Mouse (Mus musculus) stomach, embryonic 16.5 days (tissue): ENCODE measurements around the gene Nit2. TPM values are rescaled to one million over a fixed set of nuclear protein-coding genes. Genes with fewer than 3 reads are reported as not detected.

Experiments used
- ATAC-seq: fragments of 200-750 bp; cut with Nextera tagmentation; 2 replicates; pipeline ENCODE4 v1.8.0; 2017; ENCODE audit warnings: moderate number of reproducible peaks, moderate TSS enrichment; ENCODE audit not compliant: insufficient read depth, low FRiP score
- H3K27ac ChIP-seq: fragments of 300-500 bp; sonication (generic); 2 replicates; pipeline ENCODE4 v1.5.1; 2014; ENCODE audit warnings: low read length
- H3K27me3 ChIP-seq: fragments of 300-500 bp; sonication (generic); 2 replicates; pipeline ENCODE4 v1.6.1; 2014; ENCODE audit warnings: low read length, control low read depth, mixed read lengths; ENCODE audit not compliant: control insufficient read depth, insufficient read depth
- H3K36me3 ChIP-seq: fragments of 300-500 bp; sonication (generic); 2 replicates; pipeline ENCODE4 v1.6.1; 2014; ENCODE audit warnings: low read length; ENCODE audit not compliant: control insufficient read depth, insufficient read depth
- H3K4me1 ChIP-seq: fragments of 300-500 bp; sonication (generic); 2 replicates; pipeline ENCODE4 v1.6.1; 2014; ENCODE audit warnings: low read length, control low read depth, mixed read lengths; ENCODE audit not compliant: control insufficient read depth, insufficient read depth
- H3K4me2 ChIP-seq: fragments of 300-500 bp; sonication (generic); 2 replicates; pipeline ENCODE4 v1.6.1; 2014; ENCODE audit warnings: low read depth, low read length, mixed read lengths
- H3K4me3 ChIP-seq: fragments of 300-500 bp; sonication (generic); replicated peaks from 2 replicates; pipeline ENCODE4 v1.5.1; 2014; ENCODE audit warnings: mild to moderate bottlenecking, low read length
- H3K9ac ChIP-seq: fragments of 300-500 bp; sonication (generic); 2 replicates; pipeline ENCODE4 v1.6.1; 2014; ENCODE audit warnings: low read length
- H3K9me3 ChIP-seq: fragments of 300-500 bp; sonication (generic); replicated peaks from 2 replicates; pipeline ENCODE4 v1.6.1; 2016; ENCODE audit warnings: low read length, control low read depth; ENCODE audit not compliant: control insufficient read depth
- whole genome bisulfite sequencing: fragments of 180-500 bp; shearing (Covaris S2); extraction: QIAGEN DNeasy Blood & Tissue Kit; methylation state at CpG from one replicate; pipeline ENCODE4 v1.1.7; 2014; 5-methylcytosine and 5-hydroxymethylcytosine counted together
- polyA plus RNA-seq: library from polyadenylated mRNA; unstranded; fragments of >200 nt; fragmentation: Nextera tagmentation; extraction: Ambion mirVana; gene quantifications from 2 replicates; pipeline ENCODE4 v1.2.1, GENCODE M21; 2015

The Nit2 gene
- polyA plus RNA-seq, 1 experiment from 2014 or later: 72.8 TPM

- WGBS: 73% methylated on average over 4 of the region's 4 CpGs
- Histone ChIP-seq H3K9me3 (no peaks in the 10 kb centered on the region), H3K9ac (no peak overlapping the region), H3K4me3 (no peak overlapping the region), H3K4me2 (no peak overlapping the region), H3K4me1 (peaks cover 7% of the 10 kb centered on the region; the same call in 1 of the 2 replicates), H3K27ac (no peak overlapping the region), H3K36me3 (peaks cover 8% of the 10 kb centered on the region; the same call in 1 of the 2 replicates), H3K27me3 (no peaks in the 10 kb centered on the region)
- ATAC-seq: no peak
Measured at GRCm38 (mm10) chr16:57168236-57168635, 1.1 kb upstream of the Nit2 start.

DNA sequence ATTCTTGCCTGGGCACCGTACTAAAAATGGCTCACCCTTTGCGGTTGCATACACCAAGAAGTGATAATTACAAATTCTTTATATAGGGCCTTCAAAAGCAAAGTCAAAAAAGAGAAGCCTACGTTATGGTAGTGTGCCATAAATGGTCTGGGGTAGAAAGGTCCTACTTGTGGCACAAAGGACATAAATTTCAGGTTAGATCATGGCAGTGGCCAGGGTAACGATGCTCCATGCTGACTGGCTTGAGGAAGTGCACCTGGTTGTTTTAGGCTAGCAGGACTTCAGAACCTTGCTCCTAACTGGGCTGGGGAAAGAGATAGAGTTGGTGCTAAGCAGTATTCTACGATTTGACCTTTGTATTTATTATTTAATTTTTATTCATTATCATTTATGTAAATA lies 372 bp upstream of the Nit2 start:
- peak; percentile 33; the same call in 1 of the 2 replicates for ATAC-seq
- H3K27ac ChIP-seq: peak overlapping the region; percentile 89
- 14% methylated on average over 5 of the region's 5 CpGs for WGBS

DNA sequence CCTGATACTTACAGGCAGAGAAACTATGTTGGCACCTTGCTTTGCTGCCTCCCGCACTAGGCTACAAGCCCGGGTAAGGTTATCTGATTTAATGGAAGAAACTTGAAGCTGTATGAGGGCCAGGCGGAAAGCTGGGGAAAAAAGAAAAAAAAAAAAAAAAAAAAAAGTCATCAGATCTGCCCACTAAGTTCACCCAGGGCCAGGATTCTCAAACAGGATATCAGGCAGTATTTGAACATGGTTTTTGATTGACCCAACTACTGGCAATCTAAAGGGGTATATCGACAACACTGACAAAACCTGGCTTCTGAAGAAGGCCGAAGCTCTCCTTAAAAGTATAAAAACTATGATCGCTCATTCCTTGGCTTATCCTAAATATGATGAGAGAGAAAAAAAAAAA lies 1.1 kb downstream of the Nit2 start:
- Histone ChIP-seq H3K27me3 (no peaks in the 10 kb centered on the region), H3K4me2 (peak overlapping the region; percentile 63), H3K36me3 (peaks cover 2% of the 10 kb centered on the region; the same call in 1 of the 2 replicates), H3K9ac (no peak overlapping the region), H3K4me3 (peak overlapping the region; percentile 92), H3K9me3 (no peaks in the 10 kb centered on the region), H3K27ac (no peak overlapping the region), H3K4me1 (peaks cover 7% of the 10 kb centered on the region; the same call in 1 of the 2 replicates)
- WGBS: 77% methylated on average over 6 of the region's 6 CpGs
- ATAC-seq: no peak

More for the DNA sequence above, 372 bp upstream of the Nit2 start:
- Histone ChIP-seq H3K4me2 (peak overlapping the region; percentile 63), H3K4me3 (peak overlapping the region; percentile 92), H3K4me1 (peaks cover 7% of the 10 kb centered on the region; the same call in 1 of the 2 replicates), H3K27me3 (no peaks in the 10 kb centered on the region), H3K9me3 (no peaks in the 10 kb centered on the region), H3K9ac (peak overlapping the region; percentile 91), H3K36me3 (peaks cover 8% of the 10 kb centered on the region; the same call in 1 of the 2 replicates)

DNA sequence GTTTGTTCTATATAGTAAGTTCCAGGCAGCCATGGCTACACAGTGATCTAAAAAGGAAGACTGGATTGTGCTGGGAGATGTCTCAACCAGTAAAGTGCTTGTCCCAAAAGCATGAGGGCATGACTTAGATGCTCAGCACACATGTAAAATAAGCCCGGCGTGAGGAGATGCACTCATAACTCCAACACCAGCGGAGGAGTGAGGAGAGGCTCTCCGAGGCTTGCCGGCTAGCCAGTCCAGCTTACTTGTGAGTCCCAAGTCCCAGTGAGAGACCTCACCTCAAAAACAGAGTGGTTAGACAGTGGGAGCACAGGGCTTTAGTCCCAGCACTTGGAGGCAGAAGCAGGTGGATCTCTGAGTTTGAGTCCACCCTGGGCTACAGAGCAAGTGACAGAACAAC lies 2.0 kb downstream of the Nit2 start:
- no peaks in the 10 kb centered on the region for H3K27me3 ChIP-seq
- H3K9me3 ChIP-seq: no peaks in the 10 kb centered on the region
- H3K4me1 ChIP-seq: peaks cover 7% of the 10 kb centered on the region; the same call in 1 of the 2 replicates
- ATAC-seq: no peak
- WGBS: 90% methylated on average over 5 of the region's 5 CpGs
- no peak overlapping the region for H3K27ac ChIP-seq
- no peak overlapping the region for H3K9ac ChIP-seq
- H3K36me3 ChIP-seq: no peaks in the 10 kb centered on the region
- no peak overlapping the region for H3K4me3 ChIP-seq
- H3K4me2 ChIP-seq: no peak overlapping the region

DNA sequence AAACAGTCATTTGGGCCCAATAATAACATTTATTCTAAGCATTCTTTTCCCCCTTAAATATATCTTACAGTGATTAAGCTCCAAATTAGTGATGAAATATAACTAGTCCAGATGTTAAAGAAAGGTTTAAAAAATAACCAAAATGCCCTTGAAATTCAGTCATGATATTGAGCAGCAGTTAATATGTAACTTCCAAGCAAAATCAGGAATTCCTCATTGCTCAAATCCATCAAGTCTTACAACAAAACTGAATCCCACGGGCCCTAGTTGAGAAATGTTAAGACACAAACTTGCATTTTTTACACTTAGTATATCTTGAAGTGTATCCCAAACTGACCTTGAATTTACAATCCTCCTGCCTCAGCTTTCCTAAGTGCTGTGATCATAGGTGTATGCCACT lies 3.4 kb downstream of the Nit2 start:
- WGBS: 72% methylated on average over 1 of the region's 1 CpGs
- no peak for ATAC-seq

GRCm38 (mm10) chr16:57162841-57163240 lies 4.3 kb downstream of the Nit2 start:
- no peaks in the 10 kb centered on the region for H3K27me3 ChIP-seq
- H3K27ac ChIP-seq: no peak overlapping the region
- H3K36me3 ChIP-seq: no peaks in the 10 kb centered on the region; the same call in 1 of the 2 replicates
- H3K4me2 ChIP-seq: no peak overlapping the region
- WGBS: 85% methylated on average over 5 of the region's 5 CpGs
- peaks cover 7% of the 10 kb centered on the region; the same call in 1 of the 2 replicates for H3K4me1 ChIP-seq
- H3K4me3 ChIP-seq: no peak overlapping the region
- ATAC-seq: no peak
- H3K9ac ChIP-seq: no peak overlapping the region
- H3K9me3 ChIP-seq: no peaks in the 10 kb centered on the region

More for the DNA sequence above, 3.4 kb downstream of the Nit2 start:
- Histone ChIP-seq H3K4me3 (no peak overlapping the region), H3K27me3 (no peaks in the 10 kb centered on the region), H3K9me3 (no peaks in the 10 kb centered on the region), H3K36me3 (no peaks in the 10 kb centered on the region), H3K4me2 (no peak overlapping the region), H3K27ac (no peak overlapping the region), H3K4me1 (peaks cover 7% of the 10 kb centered on the region; the same call in 1 of the 2 replicates), H3K9ac (no peak overlapping the region)

DNA sequence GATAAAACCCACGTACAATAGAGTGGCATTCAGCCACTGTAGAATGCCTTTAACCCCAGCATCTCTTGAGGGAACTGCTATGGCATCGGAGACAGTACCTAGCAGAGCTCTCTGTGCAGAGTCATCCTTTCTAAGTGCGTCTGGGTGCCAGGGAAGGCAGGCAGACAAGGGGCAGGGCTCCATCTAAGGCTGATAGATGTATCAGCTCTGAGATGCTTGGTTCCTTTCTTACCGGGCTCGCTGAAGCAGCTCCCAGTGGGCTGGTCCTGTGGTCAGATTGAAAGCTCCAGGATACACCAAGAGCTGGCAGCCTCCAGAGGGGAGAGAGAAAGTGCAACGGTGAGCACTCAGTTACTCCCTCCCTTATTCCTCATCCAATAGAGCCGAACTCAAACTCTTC lies 7.3 kb downstream of the Nit2 start:
- H3K4me1 ChIP-seq: no peaks in the 10 kb centered on the region
- no peak for ATAC-seq
- H3K27ac ChIP-seq: no peak overlapping the region
- no peak overlapping the region for H3K4me2 ChIP-seq
- no peaks in the 10 kb centered on the region for H3K27me3 ChIP-seq
- H3K4me3 ChIP-seq: no peak overlapping the region
- WGBS: 52% methylated on average over 7 of the region's 7 CpGs
- H3K36me3 ChIP-seq: peaks cover 5% of the 10 kb centered on the region; the same call in 1 of the 2 replicates
- H3K9ac ChIP-seq: no peak overlapping the region
- no peaks in the 10 kb centered on the region for H3K9me3 ChIP-seq

DNA sequence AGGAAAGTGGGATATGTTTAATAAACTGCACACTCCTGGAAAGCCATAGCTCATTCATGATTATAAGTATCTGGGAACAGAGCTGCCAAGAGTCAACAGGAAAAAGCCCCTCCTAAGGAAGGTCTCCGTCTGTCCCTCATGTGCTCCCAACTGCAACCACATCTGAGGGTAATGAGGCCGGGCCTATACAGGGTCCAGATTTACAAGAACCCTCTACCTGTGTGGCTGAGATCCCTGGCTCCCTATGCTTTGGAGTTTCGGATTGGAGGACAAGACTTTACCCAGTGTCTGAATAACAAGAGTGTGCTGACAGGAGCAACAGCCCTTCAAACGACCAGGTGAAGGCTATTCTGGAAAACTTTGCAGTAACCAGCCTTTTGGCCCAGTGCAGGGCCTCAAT lies 9.4 kb downstream of the Nit2 start:
- Histone ChIP-seq H3K4me3 (no peak overlapping the region), H3K4me2 (no peak overlapping the region), H3K9ac (no peak overlapping the region), H3K4me1 (no peaks in the 10 kb centered on the region), H3K36me3 (peaks cover 11% of the 10 kb centered on the region; the same call in 1 of the 2 replicates), H3K27me3 (no peaks in the 10 kb centered on the region), H3K27ac (no peak overlapping the region), H3K9me3 (no peaks in the 10 kb centered on the region)
- 76% methylated on average over 4 of the region's 4 CpGs for whole genome bisulfite sequencing
- ATAC-seq: no peak

DNA sequence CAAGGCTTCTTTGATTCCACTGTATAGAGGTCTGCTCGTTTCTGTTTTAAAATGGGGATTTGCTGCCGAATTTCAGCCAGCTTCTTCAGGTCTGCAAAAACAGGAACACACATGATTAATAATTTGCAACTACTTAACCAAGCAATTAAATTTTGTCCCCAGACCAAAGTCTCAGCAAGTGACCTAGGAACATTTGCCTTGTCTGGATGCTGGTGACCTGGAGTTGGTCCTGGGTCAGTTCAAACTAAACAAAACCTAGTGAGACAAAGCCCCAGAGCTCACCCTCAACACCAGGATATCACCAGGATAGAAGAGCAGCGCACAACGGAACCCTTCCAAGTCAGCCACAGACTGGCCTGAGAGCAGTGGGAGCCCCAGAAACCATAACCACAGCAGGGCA lies 10.1 kb downstream of the Nit2 start:
- Histone ChIP-seq H3K4me1 (no peaks in the 10 kb centered on the region), H3K9me3 (no peaks in the 10 kb centered on the region), H3K27me3 (no peaks in the 10 kb centered on the region), H3K9ac (no peak overlapping the region), H3K36me3 (peaks cover 11% of the 10 kb centered on the region; the same call in 1 of the 2 replicates), H3K4me3 (no peak overlapping the region), H3K4me2 (no peak overlapping the region), H3K27ac (no peak overlapping the region)
- ATAC-seq: no peak
- 85% methylated on average over 4 of the region's 4 CpGs for whole genome bisulfite sequencing
